Mouse (Mus musculus) G1E (cell line): ENCODE results near the gene Tcap. TPM values are rescaled to one million over a fixed set of nuclear protein-coding genes. Genes with fewer than 3 reads are reported as not detected.

ENCODE experiments used
- ATAC-seq: 2 replicates; pipeline ENCODE4 v1.8.0; 2016; ENCODE audit warnings: mild to moderate bottlenecking; ENCODE audit not compliant: insufficient number of reproducible peaks, poor library complexity, low FRiP score, severe bottlenecking; ENCODE audit errors: extremely low read depth
- DNase-seq: peaks from one replicate; pipeline ENCODE4 v3.0.0; 2012; ENCODE audit warnings: low spot score
- H3K27me3 ChIP-seq: 2 replicates; pipeline ENCODE4 v1.6.1; 2012; ENCODE audit warnings: mild to moderate bottlenecking, low read length, inconsistent platforms; ENCODE audit not compliant: insufficient read depth
- H3K36me3 ChIP-seq: replicated peaks from 2 replicates; pipeline ENCODE3; 2012; ENCODE audit warnings: mild to moderate bottlenecking, inconsistent platforms
- H3K4me1 ChIP-seq: 2 replicates; pipeline ENCODE4 v1.6.1; 2012; ENCODE audit warnings: low read depth, low read length, inconsistent platforms, mixed read lengths; ENCODE audit not compliant: insufficient read depth
- H3K4me3 ChIP-seq: 2 replicates; pipeline ENCODE4 v1.5.1; 2012; ENCODE audit warnings: low read depth, mild to moderate bottlenecking, inconsistent platforms, low read length, moderate library complexity, mixed read lengths
- H3K9me3 ChIP-seq: replicated peaks from 2 replicates; pipeline ENCODE4 v1.6.1; 2012; ENCODE audit warnings: inconsistent platforms
- CTCF ChIP-seq: IDR thresholded peaks from 2 replicates; pipeline ENCODE4 v1.5.1; 2012; ENCODE audit warnings: low read depth, low read length, inconsistent platforms, mixed read lengths
- GATA1 ChIP-seq: IDR thresholded peaks from 2 replicates; pipeline ENCODE4 v1.6.1; 2012; ENCODE audit warnings: borderline replicate concordance, low read length, inconsistent platforms, mixed read lengths
- GATA2 ChIP-seq: IDR thresholded peaks from 2 replicates; pipeline ENCODE4 v1.6.1; 2012; ENCODE audit warnings: low read depth, low read length, inconsistent platforms, borderline replicate concordance
- POLR2AphosphoS5 ChIP-seq: IDR thresholded peaks from 2 replicates; pipeline ENCODE4 v1.6.1; 2012; ENCODE audit warnings: low read depth, low read length, inconsistent platforms; ENCODE audit not compliant: insufficient replicate concordance
- TAL1 ChIP-seq: conservative IDR thresholded peaks from 2 replicates; pipeline ENCODE4 v1.6.1; 2012; ENCODE audit warnings: low read depth, low read length, inconsistent platforms, mixed read lengths
- polyA plus RNA-seq: library from polyadenylated mRNA; stranded (reverse); fragments of >175 nt; gene quantifications from 2 replicates; pipeline ENCODE4 v1.2.3, GENCODE M21; 2012
- total RNA-seq, 2 experiments: library from RNA; stranded (forward) in 1 of 2; stranded (reverse) in 1 of 2; fragments of 200-1000 nt in 1 of 2; fragments of >200 nt in 1 of 2; fragmentation: Nextera tagmentation in 1 of 2; gene quantifications; 2 replicates each; pipeline ENCODE4 v1.2.3; 2014 to 2017

Tcap gene
- total and polyA plus RNA-seq, 3 experiments, result not detected

DNA sequence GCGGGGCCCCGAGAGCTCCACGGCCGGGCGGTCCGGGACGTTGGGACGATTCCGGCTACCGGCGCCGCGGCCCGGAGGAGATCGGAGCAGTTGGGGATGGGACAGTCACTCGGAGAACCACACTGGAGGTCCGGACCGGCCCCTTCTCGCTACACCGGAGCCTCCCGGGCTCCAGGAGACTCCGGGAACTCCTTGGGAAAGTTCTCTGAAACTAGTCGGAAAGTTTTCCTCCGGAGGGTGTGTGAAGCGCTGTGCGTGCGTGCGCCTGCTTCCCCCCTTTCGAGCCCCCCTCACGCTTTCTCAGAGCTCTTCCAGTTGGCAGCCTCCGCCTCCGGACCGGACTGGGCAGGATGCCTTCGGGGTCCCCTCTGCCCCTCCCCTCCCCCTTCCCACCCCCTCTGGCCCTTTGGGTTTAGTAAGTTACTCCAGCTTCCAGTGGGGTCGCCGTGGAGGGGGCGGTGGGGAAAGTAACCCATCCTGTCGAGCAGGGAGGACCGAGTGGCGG, 29.2 kb downstream of the Tcap start:
- Histone ChIP-seq H3K9me3 (no peaks in the 10 kb centered on the region), H3K4me1 (peaks cover 6% of the 10 kb centered on the region; the same call in 1 of the 2 replicates), H3K4me3 (no peak overlapping the region), H3K27me3 (peaks cover 45% of the 10 kb centered on the region), H3K36me3 (no peaks in the 10 kb centered on the region)
- TF ChIP-seq GATA1, result no peak
- TF ChIP-seq GATA2, result no peak
- TF ChIP-seq TAL1, result no peak
- TF ChIP-seq CTCF, result no peak
- no peak for TF ChIP-seq POLR2AphosphoS5
- DNase-seq (no peak), ATAC-seq (no peak)

DNA sequence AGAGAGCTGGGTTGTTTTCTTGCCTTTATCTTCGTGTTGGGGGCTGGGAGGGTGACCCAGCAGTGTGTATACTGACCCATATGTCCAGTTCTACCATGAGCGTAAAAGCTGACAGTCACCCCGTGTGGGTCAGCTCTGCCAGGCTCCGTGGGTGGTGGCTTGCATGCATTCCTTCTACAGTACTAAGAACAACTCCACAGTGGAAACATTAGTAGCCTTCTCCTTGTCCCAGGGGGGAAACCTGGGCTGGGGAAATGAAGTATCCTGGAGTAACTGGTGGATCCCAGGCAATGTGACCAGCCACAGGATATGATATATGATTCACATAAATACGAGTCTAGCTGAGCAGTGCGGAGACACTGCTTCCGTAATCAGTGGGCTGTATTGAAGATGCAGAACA, 30.1 kb downstream of the Tcap start:
- no peaks in the 10 kb centered on the region for H3K36me3 ChIP-seq

DNA sequence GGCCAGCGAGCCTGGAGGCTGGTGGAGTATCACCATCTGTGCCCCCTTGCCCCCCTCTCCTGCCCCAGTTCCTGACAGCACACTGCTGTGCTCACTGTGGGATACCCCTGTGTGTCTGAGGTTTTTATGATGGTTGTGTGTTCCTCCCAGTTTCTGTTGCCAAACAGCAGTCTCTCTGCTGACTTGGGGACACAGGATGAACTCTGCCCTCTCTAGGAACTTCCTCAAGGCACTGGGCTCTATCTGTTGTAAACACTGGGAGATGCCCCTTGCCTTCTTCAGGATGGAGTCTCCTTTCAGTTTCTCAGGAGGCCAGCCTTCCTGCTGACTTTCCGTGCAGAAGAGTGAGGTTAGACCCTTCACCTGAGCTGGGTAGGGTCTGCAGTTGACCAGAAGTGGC, 30.6 kb downstream of the Tcap start:
- TF ChIP-seq POLR2AphosphoS5 (no peak), GATA1 (no peak), CTCF (no peak), GATA2 (no peak), TAL1 (no peak)
- DNase-seq (no peak), ATAC-seq (no peak)
- H3K27me3 ChIP-seq, result peaks cover 50% of the 10 kb centered on the region
- H3K9me3 ChIP-seq, result no peaks in the 10 kb centered on the region
- H3K36me3 ChIP-seq, result no peaks in the 10 kb centered on the region
- no peak overlapping the region for H3K4me3 ChIP-seq
- H3K4me1 ChIP-seq, result peaks cover 6% of the 10 kb centered on the region; the same call in 1 of the 2 replicates

More for the DNA sequence above, 30.1 kb downstream of the Tcap start:
- DNase-seq (no peak), ATAC-seq (no peak)
- TF ChIP-seq CTCF (no peak), GATA1 (no peak), TAL1 (no peak), GATA2 (no peak), POLR2AphosphoS5 (no peak)
- no peaks in the 10 kb centered on the region for H3K9me3 ChIP-seq
- peaks cover 45% of the 10 kb centered on the region for H3K27me3 ChIP-seq
- peaks cover 6% of the 10 kb centered on the region; the same call in 1 of the 2 replicates for H3K4me1 ChIP-seq
- no peak overlapping the region for H3K4me3 ChIP-seq

- ATAC-seq, result no peak
- Histone ChIP-seq H3K4me1 (peaks cover 6% of the 10 kb centered on the region; the same call in 1 of the 2 replicates), H3K36me3 (no peaks in the 10 kb centered on the region), H3K4me3 (no peak overlapping the region), H3K27me3 (peaks cover 57% of the 10 kb centered on the region), H3K9me3 (no peaks in the 10 kb centered on the region)
- TF ChIP-seq GATA1 (no peak), GATA2 (no peak), POLR2AphosphoS5 (no peak), CTCF (no peak), TAL1 (no peak)
- no peak for DNase-seq
Measured at GRCm38 (mm10) chr11:98417074-98417473, 33.5 kb downstream of the Tcap start.

DNA sequence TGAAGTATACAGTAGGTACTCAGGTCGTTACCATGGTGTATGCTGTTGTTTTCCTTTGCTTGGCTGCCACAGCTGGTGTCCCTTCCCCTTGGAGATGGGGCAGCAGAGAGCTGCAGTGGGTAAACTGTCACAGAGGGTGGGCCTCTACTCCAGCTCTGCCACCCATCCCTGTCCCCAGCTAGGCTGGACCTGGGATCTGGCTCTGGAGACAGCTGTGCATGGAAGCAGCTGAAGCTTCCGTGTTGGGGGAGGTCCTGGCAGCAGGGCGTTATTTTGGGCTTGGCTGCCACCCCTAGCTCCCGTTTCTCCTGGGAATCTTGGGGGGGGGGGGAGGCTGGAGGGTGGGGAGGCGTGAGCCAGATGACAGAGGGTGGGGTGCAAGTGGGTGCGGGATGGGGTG, 34.7 kb downstream of the Tcap start:
- no peaks in the 10 kb centered on the region for H3K9me3 ChIP-seq
- no peaks in the 10 kb centered on the region for H3K36me3 ChIP-seq
- ATAC-seq (no peak), DNase-seq (no peak)
- H3K27me3 ChIP-seq, result peaks cover 52% of the 10 kb centered on the region
- TF ChIP-seq GATA2 (no peak), GATA1 (no peak), CTCF (no peak), TAL1 (no peak), POLR2AphosphoS5 (no peak)
- peaks cover 3% of the 10 kb centered on the region; the same call in 1 of the 2 replicates for H3K4me1 ChIP-seq
- no peak overlapping the region for H3K4me3 ChIP-seq

- Histone ChIP-seq H3K27me3 (peaks cover 44% of the 10 kb centered on the region), H3K4me1 (peaks cover 3% of the 10 kb centered on the region; the same call in 1 of the 2 replicates), H3K9me3 (no peaks in the 10 kb centered on the region), H3K4me3 (no peak overlapping the region), H3K36me3 (no peaks in the 10 kb centered on the region)
- no peak for ATAC-seq
- no peak for DNase-seq
- no peak for TF ChIP-seq POLR2AphosphoS5
- no peak for TF ChIP-seq TAL1
- TF ChIP-seq GATA2, result no peak
- TF ChIP-seq GATA1, result no peak
- no peak for TF ChIP-seq CTCF
Measured at GRCm38 (mm10) chr11:98418939-98419547, 35.4 kb downstream of the Tcap start.
